Mouse (Mus musculus): Measurements from ENCODE around the gene Vps25.

DNA sequence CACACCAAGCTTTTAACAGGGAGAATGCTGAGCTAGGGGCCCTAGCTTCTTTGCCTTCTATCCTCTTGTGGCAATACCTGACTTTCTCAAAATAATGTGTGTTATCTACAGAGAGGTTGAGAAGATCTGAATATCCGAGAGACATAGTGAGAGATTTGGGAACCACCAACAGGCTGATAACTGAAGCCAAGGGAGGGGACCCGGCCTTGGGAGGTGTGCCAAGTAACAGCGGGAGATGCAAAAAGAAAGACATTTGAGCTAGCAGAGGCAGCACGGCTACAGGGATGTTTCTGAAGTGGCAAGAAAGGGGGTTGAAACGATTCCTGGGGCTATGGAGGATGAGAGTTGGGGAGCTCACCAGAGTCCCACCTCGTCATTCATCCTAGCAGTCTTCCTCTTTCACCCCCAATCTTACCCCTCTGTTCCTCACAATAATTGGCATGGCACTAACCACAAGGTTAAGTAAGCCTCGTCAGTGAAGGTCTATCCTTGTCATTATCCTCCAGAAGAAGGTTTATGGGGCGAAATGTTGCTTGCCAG lies 24.1 kb upstream of the Vps25 start:
- no peak for TF ChIP-seq CTCF (IDR thresholded peaks at IDR 0.05; ENCODE audit: low read depth)
- TF ChIP-seq EP300 (IDR thresholded peaks at IDR 0.05; ENCODE audit: low read depth): no peak
